Mouse (Mus musculus) liver, embryonic 11.5 days (tissue): ENCODE results near the gene Fgfr2. TPM values are rescaled to one million over a fixed set of nuclear protein-coding genes. Genes with fewer than 3 reads are reported as not detected.

Experiments
- ATAC-seq: fragments of 200-750 bp; cut with Nextera tagmentation; replicated peaks from 2 replicates; pipeline ENCODE4 v1.8.0; 2017; ENCODE audit warnings: moderate number of reproducible peaks, mild to moderate bottlenecking, moderate TSS enrichment, moderate library complexity; ENCODE audit not compliant: low FRiP score
- DNase-seq: peaks from one replicate; pipeline ENCODE4 v3.0.0-alpha.2; 2017; ENCODE audit warnings: low spot score
- H3K27ac ChIP-seq: fragments of 300-500 bp; sonication (generic); 2 replicates; pipeline ENCODE4 v1.5.1; 2014; ENCODE audit warnings: mild to moderate bottlenecking, low read depth, low read length, control low read depth
- H3K27me3 ChIP-seq: fragments of 300-500 bp; sonication (generic); replicated peaks from 2 replicates; pipeline ENCODE4 v1.6.1; 2014; ENCODE audit warnings: low read length, mixed read lengths; ENCODE audit not compliant: control insufficient read depth, insufficient read depth
- H3K36me3 ChIP-seq: fragments of 300-500 bp; sonication (generic); 2 replicates; pipeline ENCODE4 v1.6.1; 2014; ENCODE audit warnings: mild to moderate bottlenecking, low read length, moderate library complexity, mixed read lengths; ENCODE audit not compliant: control insufficient read depth, insufficient read depth
- H3K4me1 ChIP-seq: fragments of 300-500 bp; sonication (generic); replicated peaks from 2 replicates; pipeline ENCODE4 v1.6.1; 2014; ENCODE audit warnings: low read length, mixed read lengths; ENCODE audit not compliant: control insufficient read depth, insufficient read depth
- H3K4me2 ChIP-seq: fragments of 300-500 bp; sonication (generic); 2 replicates; pipeline ENCODE4 v1.6.1; 2014; ENCODE audit warnings: mild to moderate bottlenecking, control low read depth, moderate library complexity
- H3K4me3 ChIP-seq: fragments of 300-500 bp; sonication (generic); 2 replicates; pipeline ENCODE4 v1.5.1; 2014; ENCODE audit warnings: low read depth, low read length, control low read depth
- H3K9ac ChIP-seq: fragments of 300-500 bp; sonication (generic); 2 replicates; pipeline ENCODE4 v1.6.1; 2014; ENCODE audit warnings: low read depth, low read length, control low read depth
- H3K9me3 ChIP-seq: fragments of 300-500 bp; sonication (generic); 2 replicates; pipeline ENCODE4 v1.6.1; 2016; ENCODE audit warnings: low read length, inconsistent platforms, mixed read lengths; ENCODE audit not compliant: control insufficient read depth
- WGBS: fragments of 180-500 bp; shearing (Covaris S2); extraction: QIAGEN DNeasy Blood & Tissue Kit; methylation state at CpG from one replicate; pipeline ENCODE4 v1.1.7; 2014; 5-methylcytosine and 5-hydroxymethylcytosine counted together
- polyA plus RNA-seq: library from polyadenylated mRNA; unstranded; fragments of >200 nt; fragmentation: Nextera tagmentation; extraction: Ambion mirVana; gene quantifications from 2 replicates; pipeline ENCODE4 v1.2.1, GENCODE M21; 2014

The Fgfr2 gene
- polyA plus RNA-seq, 1 experiment from 2014 or later = 32.6 TPM

GRCm38 (mm10) chr7:133159519-133159918, 36.4 kb upstream of the Fgfr2 start:
- Histone ChIP-seq H3K4me2 (no peak overlapping the region), H3K4me3 (no peak overlapping the region), H3K27ac (no peak overlapping the region), H3K9me3 (no peaks in the 10 kb centered on the region), H3K36me3 (no peaks in the 10 kb centered on the region), H3K4me1 (no peaks in the 10 kb centered on the region), H3K27me3 (no peaks in the 10 kb centered on the region), H3K9ac (no peak overlapping the region)
- DNase-seq (no peak), ATAC-seq (no peak)
- WGBS = 88% methylated on average over 3 of the region's 3 CpGs

- DNase-seq (no peak), ATAC-seq (no peak)
- H3K4me3 ChIP-seq = no peak overlapping the region
- H3K27ac ChIP-seq = no peak overlapping the region
- WGBS = 87% methylated on average over 12 of the region's 12 CpGs
- H3K27me3 ChIP-seq = no peaks in the 10 kb centered on the region
- no peak overlapping the region for H3K4me2 ChIP-seq
- H3K4me1 ChIP-seq = no peaks in the 10 kb centered on the region
- no peak overlapping the region for H3K9ac ChIP-seq
- H3K36me3 ChIP-seq = no peaks in the 10 kb centered on the region
- no peaks in the 10 kb centered on the region for H3K9me3 ChIP-seq
Measured at GRCm38 (mm10) chr7:133155621-133156020, 32.5 kb upstream of the Fgfr2 start.

- Histone ChIP-seq H3K4me2 (no peak overlapping the region), H3K4me3 (no peak overlapping the region), H3K9me3 (no peaks in the 10 kb centered on the region), H3K4me1 (no peaks in the 10 kb centered on the region), H3K27me3 (no peaks in the 10 kb centered on the region), H3K27ac (no peak overlapping the region), H3K9ac (no peak overlapping the region), H3K36me3 (no peaks in the 10 kb centered on the region)
- ATAC-seq (no peak), DNase-seq (no peak)
- 73% methylated on average over 6 of the region's 6 CpGs for WGBS
Measured at GRCm38 (mm10) chr7:133154846-133155245, 31.7 kb upstream of the Fgfr2 start.

GRCm38 (mm10) chr7:133139689-133140336, 16.7 kb upstream of the Fgfr2 start:
- 87% methylated on average over 8 of the region's 8 CpGs for WGBS
- H3K36me3 ChIP-seq = no peaks in the 10 kb centered on the region

GRCm38 (mm10) chr7:133133552-133133951, 10.4 kb upstream of the Fgfr2 start:
- H3K9ac ChIP-seq = no peak overlapping the region
- no peak for ATAC-seq
- 65% methylated on average over 5 of the region's 5 CpGs for WGBS

More at GRCm38 (mm10) chr7:133139689-133140336, 16.7 kb upstream of the Fgfr2 start:
- Histone ChIP-seq H3K9ac (no peak overlapping the region), H3K4me1 (no peaks in the 10 kb centered on the region), H3K4me3 (no peak overlapping the region), H3K27me3 (no peaks in the 10 kb centered on the region), H3K9me3 (no peaks in the 10 kb centered on the region), H3K27ac (no peak overlapping the region), H3K4me2 (no peak overlapping the region)
- no peak for DNase-seq
- no peak for ATAC-seq

GRCm38 (mm10) chr7:133132702-133133101, 9.6 kb upstream of the Fgfr2 start:
- Histone ChIP-seq H3K27me3 (no peaks in the 10 kb centered on the region), H3K4me2 (no peak overlapping the region), H3K36me3 (no peaks in the 10 kb centered on the region), H3K4me3 (no peak overlapping the region), H3K9ac (no peak overlapping the region), H3K9me3 (no peaks in the 10 kb centered on the region), H3K27ac (no peak overlapping the region), H3K4me1 (no peaks in the 10 kb centered on the region)
- 92% methylated on average over 5 of the region's 5 CpGs for WGBS
- DNase-seq (no peak), ATAC-seq (no peak)

More at GRCm38 (mm10) chr7:133133552-133133951, 10.4 kb upstream of the Fgfr2 start:
- DNase-seq = no peak
- no peaks in the 10 kb centered on the region for H3K36me3 ChIP-seq
- no peak overlapping the region for H3K27ac ChIP-seq
- H3K4me2 ChIP-seq = no peak overlapping the region
- no peak overlapping the region for H3K4me3 ChIP-seq
- no peaks in the 10 kb centered on the region for H3K27me3 ChIP-seq
- H3K9me3 ChIP-seq = no peaks in the 10 kb centered on the region
- H3K4me1 ChIP-seq = no peaks in the 10 kb centered on the region

- DNase-seq = no peak
Measured at GRCm38 (mm10) chr7:133124701-133125485, 1.7 kb upstream of the Fgfr2 start.

GRCm38 (mm10) chr7:133123999-133124700, 1.0 kb upstream of the Fgfr2 start, which contains the start of gene Ctbp2:
TSS of gene Ctbp2 (minus strand) at chr7:133124354.
- under 1% methylated on average over 56 of the region's 59 CpGs for WGBS
- peak; percentile 90 for DNase-seq

More at GRCm38 (mm10) chr7:133124701-133125485, 1.7 kb upstream of the Fgfr2 start:
- no peaks in the 10 kb centered on the region for H3K36me3 ChIP-seq
- peak overlapping the region; percentile 79 for H3K9ac ChIP-seq
- H3K9me3 ChIP-seq = no peaks in the 10 kb centered on the region
- 6% methylated on average over 34 of the region's 34 CpGs for WGBS
- H3K27ac ChIP-seq = peak overlapping the region; percentile 86
- H3K4me2 ChIP-seq = peak overlapping the region; percentile 84
- H3K27me3 ChIP-seq = peaks cover 2% of the 10 kb centered on the region; the same call in 1 of the 2 replicates
- peaks cover 6% of the 10 kb centered on the region for H3K4me1 ChIP-seq
- ATAC-seq = peak; percentile 8
- peak overlapping the region; percentile 88 for H3K4me3 ChIP-seq

More at GRCm38 (mm10) chr7:133123999-133124700, 1.0 kb upstream of the Fgfr2 start, which contains the start of gene Ctbp2:
- no peaks in the 10 kb centered on the region for H3K36me3 ChIP-seq
- peak; percentile 85 for ATAC-seq
- H3K4me3 ChIP-seq = peak within 1 kb of the TSS; percentile 88
- peaks cover 8% of the 10 kb centered on the region for H3K4me1 ChIP-seq
- peak within 1 kb of the TSS; percentile 84 for H3K4me2 ChIP-seq
- H3K27me3 ChIP-seq = peaks cover 2% of the 10 kb centered on the region; the same call in 1 of the 2 replicates
- peak within 1 kb of the TSS; percentile 89 for H3K9ac ChIP-seq
- no peaks in the 10 kb centered on the region for H3K9me3 ChIP-seq
- H3K27ac ChIP-seq = peak within 1 kb of the TSS; percentile 86
